Mouse (Mus musculus) frontal cortex, postnatal 14 days (tissue): ENCODE data around the gene Creld2.

Experiments
- DNase-seq, 2 experiments: peaks; one replicate each; pipeline ENCODE4 v3.0.0; 2022; ENCODE audit warnings: low spot score in 2 of 2

Creld2 gene

DNA sequence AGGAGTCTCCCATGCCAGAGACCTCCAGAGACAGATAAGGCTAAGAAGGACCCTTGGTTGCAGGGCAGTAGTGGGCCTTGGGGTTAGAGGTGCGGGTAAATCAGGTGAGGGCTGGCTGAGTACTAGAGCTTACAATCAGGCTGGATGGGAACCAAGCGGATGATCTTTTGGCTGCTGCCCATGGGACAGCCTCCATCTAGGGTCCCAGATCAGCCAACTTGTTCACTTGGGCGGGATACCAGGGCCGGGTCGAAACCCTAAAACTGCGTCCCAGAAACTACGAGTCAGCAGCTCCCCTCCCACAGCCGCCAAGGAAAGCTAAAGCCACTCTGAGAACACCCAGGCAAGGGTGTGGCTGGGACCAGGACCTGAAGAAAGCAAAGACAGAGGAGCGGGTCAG lies 33.7 kb downstream of the Creld2 start:
- no peak for DNase-seq

DNA sequence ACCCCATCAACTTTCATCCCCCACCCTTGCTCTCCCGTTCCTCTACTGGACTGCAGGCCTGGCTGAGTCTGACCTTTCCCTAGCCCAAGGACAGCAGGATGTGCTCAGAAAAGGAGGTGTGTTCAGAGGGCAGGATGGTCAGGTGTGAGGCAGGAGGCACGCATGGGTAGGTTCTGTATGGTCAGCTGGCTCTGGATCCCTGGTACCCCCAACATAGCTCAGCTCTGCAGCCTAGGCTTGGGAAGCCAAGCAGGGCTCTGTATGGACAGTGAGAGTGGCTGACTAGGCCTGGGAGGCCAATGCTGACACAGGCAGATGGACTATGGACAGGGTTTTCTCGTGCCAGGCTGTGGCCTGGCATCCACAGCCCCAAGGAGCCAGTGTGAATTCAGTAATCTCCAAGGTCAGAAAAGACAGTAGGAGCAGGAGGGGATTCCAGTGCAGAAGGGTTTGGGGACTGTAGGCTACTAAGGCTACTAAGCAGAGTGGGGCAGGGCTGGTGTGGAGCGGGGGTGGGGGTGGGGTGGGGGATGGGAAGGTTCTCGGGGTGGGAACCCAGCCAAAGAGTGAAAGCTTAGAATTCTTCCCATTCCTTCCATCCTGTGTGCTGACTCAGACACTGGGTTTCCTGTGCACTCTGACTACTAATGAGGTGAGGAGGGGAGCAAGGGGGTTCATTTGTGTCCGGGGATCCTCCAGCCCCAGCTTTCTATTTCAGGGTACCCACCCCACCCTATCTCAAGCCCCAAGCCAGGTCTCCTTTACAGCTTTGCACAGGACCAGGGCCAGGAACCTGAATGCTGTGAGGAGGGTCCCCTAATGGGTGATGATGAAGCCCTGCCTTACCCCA lies 34.9 kb downstream of the Creld2 start:
- no peak for DNase-seq

- no peak for DNase-seq
These were observed 35.8 kb downstream of the Creld2 start for GRCm38 (mm10) chr15:88854969-88855830.

DNA sequence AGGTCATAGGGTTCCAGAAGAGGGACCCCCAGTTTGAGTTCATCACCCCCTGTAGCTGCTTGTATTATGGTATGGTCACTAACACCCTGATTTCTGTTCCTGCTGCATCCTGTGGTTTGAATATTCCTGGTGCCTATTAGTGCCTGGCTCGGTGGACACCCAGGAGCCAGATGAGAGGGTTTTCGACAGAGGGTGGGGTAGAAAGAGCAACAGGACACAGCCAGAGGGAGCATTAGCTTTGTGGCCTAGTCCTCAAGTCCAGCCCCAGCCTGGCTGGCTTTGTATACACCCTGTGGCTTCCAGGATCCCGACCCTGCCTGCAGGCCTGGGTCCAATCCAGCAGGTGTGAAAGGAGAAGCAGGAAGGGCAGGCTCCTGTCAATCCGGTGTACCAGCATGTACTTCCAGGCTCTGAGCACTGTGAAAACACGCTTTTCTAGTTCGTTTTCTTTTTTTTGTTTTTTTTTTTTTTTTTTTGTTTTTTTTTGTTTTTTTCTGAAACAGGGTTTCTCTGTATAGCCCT lies 36.5 kb downstream of the Creld2 start:
- no peak for DNase-seq

DNA sequence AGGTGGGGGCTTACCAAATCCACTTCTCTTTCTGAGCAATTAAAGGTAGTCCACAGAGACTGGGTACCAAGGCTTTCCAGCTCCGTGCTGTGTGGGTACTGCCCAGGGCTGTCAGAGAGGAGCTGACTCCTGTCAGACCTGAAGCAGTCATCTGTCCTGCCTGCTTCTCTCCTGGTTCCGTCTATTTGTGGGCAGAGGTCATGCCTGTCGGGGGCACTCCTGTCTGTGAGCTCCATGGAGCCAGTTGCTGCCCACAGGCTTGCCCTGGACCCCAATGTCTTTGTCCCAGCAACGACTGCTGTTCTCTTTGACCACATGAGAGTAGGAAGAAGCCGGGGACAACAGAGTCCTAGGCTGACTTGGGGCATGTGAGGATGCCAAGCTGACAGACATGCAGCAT lies 37.2 kb downstream of the Creld2 start:
- DNase-seq: no peak

DNA sequence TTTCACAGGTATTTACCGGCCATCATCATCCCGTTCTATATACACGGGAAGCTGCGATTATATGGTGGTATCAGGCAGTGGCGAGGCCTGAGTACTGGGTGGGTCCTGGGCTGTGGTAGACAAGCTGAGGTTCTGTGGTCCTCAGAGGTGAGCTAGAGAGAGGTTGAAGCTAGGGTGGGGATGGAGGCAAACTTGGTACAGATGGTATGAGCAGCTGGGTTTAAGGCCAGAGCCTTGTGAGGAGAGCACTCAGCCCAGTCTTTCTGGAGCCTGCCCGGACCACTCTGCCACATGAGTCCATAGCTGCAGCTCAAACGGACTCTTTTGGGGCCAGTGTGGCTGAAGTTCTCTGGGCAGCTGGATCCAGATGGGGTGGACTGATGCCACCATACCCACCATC lies 37.9 kb downstream of the Creld2 start:
- no peak for DNase-seq

DNA sequence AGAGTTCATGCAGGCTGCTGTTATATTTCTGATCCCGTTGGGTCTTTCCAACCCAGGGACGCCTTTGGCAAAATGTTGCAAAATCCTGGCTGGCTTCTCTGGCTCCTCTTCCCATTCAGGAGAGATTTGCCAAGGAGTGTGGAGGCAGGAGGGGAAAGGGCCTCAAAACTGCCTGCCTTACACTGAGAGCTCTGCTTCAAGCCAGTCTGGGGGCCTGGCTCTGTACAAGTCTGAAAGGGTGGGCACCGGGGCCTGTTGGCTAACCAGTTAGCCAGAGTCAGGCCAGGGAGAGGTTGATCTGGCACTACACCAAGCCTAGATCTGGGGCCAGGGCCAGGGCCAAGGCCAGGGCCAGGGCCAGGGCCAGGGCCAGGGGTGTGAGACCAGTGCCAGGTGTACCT lies 38.7 kb downstream of the Creld2 start:
- DNase-seq: no peak

GRCm38 (mm10) chr15:88858707-88859106 lies 39.3 kb downstream of the Creld2 start:
- DNase-seq: no peak

DNA sequence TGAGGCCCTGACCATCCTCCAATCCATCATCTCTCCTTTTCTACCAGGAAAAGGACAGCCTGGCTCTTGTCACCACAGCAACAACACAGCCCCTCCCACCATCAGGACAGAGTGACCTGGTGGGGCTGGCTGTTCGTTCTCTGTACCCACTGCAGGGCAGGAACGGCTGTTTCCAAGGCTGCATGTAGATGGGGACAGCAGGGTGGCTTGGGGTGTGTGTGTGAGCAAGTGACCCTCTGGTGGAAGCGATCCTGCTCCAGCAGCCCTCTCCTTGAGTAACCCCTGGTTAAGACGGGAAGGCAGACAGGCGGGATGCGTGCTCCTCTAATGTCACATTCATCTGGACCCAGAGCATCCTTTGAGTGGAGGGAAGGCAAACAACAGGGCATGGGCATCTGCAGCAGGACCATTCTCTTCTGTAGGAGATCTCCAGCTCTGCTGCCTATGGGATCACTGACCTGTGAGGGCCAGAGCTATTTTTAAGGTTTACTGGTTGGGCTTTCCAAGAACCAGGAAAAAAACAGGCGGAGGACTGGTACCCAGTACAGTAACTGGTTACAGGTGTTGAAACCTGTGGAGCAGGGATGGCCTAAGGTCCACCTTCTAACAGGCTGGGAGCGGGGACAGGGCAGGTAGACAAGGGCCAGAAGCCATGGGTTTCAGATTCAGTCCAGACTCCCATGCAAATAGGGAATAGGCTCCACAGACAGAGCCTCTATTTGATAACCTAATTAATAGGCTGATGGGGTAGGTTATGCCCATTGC lies 39.9 kb downstream of the Creld2 start:
- no peak for DNase-seq

DNA sequence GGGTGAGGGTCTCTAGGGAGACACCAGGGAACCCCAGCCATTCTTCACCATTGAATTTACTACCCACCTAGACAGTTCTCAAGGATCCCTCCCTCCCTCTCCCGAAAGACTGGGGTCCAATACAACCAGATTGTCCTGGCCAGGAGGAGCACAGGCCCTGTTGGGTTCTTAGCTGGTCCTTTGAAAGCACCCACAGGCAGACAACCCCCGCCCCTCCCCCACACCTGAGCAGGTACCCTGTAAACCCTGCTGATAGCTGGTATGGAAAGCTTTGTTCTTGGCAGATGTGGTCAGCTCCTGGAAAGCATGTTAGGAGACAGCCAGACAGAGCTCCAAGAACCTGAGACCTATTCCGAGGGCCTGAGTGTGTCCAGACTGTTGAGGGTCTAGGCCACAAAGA lies 41.3 kb downstream of the Creld2 start:
- no peak for DNase-seq

DNA sequence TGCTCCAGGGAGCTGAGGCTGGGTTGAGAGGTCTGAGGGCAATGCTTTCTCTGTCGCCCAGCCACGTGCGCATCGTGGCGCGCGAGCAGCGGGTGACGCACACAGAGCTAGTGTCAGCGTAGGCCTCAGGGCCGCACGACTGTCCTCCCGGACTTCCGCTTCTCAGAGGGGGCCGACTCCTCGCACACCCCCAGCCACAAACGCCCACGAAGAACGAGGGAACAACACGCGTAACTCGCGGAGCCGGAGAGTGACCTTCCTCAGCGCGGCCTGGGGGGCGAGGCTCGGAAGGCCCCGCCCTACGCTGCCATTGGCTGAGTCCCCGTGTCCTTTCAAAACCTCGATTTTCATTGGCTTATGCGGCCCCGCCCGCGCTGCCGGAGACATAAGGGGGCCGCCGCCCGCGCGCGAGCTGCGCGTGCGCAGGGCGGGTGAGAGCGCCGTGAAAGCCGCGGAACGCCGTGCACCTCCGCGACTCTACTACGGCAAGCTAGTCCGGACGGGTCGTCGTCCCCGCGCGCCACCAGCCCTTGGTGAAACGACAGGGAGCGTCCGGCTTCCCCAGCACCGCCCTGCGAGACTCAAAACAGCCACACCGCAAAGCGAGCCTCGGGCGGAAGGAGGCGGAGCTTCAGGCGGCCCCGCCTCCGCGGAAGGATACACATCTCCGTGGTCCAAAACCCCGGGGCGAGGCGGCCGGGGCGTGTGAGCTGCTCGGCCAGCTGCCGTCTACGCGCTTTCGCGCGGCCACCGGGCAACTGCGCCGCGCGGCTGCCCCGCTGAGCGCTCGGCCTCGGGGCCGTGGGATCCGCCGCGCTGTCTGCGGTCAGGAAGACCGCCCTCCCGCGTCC lies 42.6 kb downstream of the Creld2 start, which contains the start of gene Pim3:
Gene Pim3, plus strand, starts transcription at position 415 of the 851 bp plus-strand sequence.
- DNase-seq: peak; percentile 96 to 97

- DNase-seq: peak; percentile 60 to 63
These were observed 43.6 kb downstream of the Creld2 start for GRCm38 (mm10) chr15:88862881-88863694.

- DNase-seq: peak; percentile 76 to 84
These were observed 44.3 kb downstream of the Creld2 start for GRCm38 (mm10) chr15:88863695-88864231.

DNA sequence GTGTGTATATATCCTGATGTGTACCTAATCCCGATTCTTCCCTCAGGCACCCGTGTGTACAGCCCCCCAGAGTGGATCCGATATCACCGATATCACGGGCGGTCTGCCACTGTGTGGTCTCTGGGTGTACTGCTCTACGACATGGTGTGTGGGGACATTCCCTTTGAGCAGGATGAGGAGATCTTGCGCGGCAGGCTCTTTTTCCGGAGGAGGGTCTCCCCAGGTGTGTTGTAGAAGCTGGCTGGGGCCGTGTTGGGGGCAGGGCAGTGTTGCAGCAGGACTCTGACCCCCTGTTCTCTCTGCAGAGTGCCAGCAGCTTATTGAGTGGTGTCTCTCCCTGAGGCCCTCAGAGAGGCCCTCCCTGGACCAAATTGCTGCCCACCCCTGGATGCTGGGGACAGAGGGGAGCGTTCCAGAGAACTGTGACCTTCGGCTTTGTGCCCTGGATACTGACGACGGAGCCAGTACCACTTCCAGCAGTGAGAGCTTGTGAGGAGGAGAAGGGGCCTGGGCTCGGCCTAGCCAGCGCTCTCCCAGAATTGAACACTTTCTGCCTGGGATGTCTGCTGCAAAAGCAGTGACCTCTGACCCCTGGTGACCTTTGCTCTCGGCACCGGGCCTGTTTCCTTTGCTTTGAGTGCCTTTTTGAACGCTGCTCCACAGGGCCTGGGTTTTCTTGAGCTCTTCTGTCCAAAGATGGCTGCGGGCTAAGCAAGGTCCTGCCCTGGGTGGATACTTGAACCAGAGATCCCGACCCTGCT lies 45.0 kb downstream of the Creld2 start:
- DNase-seq: no peak

- DNase-seq: no peak
These were observed 45.6 kb downstream of the Creld2 start for GRCm38 (mm10) chr15:88865061-88865460.

GRCm38 (mm10) chr15:88865888-88866695 lies 46.6 kb downstream of the Creld2 start:
- DNase-seq: no peak

- DNase-seq: no peak
These were observed 47.5 kb downstream of the Creld2 start for GRCm38 (mm10) chr15:88866934-88867356.
